Mouse (Mus musculus) heart, adult 9 months (tissue): ENCODE measurements around the gene Sel1l.

Source experiments
- DNase-seq, 2 experiments: peaks; one replicate each; pipeline ENCODE4 v3.0.0; 2022; ENCODE audit warnings: low spot score in 2 of 2

The Sel1l gene

GRCm38 (mm10) chr12:91779004-91779365 lies 70.0 kb downstream of the Sel1l start:
- peak; percentile 82 for DNase-seq

GRCm38 (mm10) chr12:91778211-91779003 lies 70.5 kb downstream of the Sel1l start:
- peak; percentile 43 to 54 for DNase-seq

GRCm38 (mm10) chr12:91776342-91776741 lies 72.6 kb downstream of the Sel1l start:
- no peak for DNase-seq

GRCm38 (mm10) chr12:91774811-91775284 lies 74.1 kb downstream of the Sel1l start:
- peak; percentile 71 to 74 for DNase-seq

- DNase-seq, result no peak
These were observed 80.1 kb downstream of the Sel1l start for GRCm38 (mm10) chr12:91768871-91769270.

- DNase-seq, result no peak
These were observed 80.8 kb downstream of the Sel1l start for GRCm38 (mm10) chr12:91768176-91768575.

GRCm38 (mm10) chr12:91766338-91767107 lies 82.4 kb downstream of the Sel1l start:
- DNase-seq, result peak; percentile 77 to 78

GRCm38 (mm10) chr12:91765504-91765903 lies 83.5 kb downstream of the Sel1l start:
- no peak for DNase-seq

GRCm38 (mm10) chr12:91765054-91765453 lies 83.9 kb downstream of the Sel1l start:
- DNase-seq, result no peak

GRCm38 (mm10) chr12:91764471-91764870 lies 84.5 kb downstream of the Sel1l start:
- DNase-seq, result no peak

GRCm38 (mm10) chr12:91759836-91760235 lies 89.1 kb downstream of the Sel1l start:
- DNase-seq, result no peak

- DNase-seq, result no peak
These were observed 90.9 kb downstream of the Sel1l start for GRCm38 (mm10) chr12:91757854-91758562.

GRCm38 (mm10) chr12:91756562-91757166 lies 92.3 kb downstream of the Sel1l start:
- DNase-seq, result peak in 1 of 2 experiments; percentile 35
